Mouse (Mus musculus): ENCODE measurements around the gene Cplx3.

GRCm38 (mm10) chr9:57641775-57642550 is 35.9 kb upstream of the Cplx3 start:
- TF ChIP-seq CTCF (IDR thresholded peaks at IDR 0.05; ENCODE audit: low read depth) (no peak), EP300 (IDR thresholded peaks at IDR 0.05; ENCODE audit: low read depth) (no peak)
